Mouse (Mus musculus): ENCODE data around the gene Coro6. TPM values are rescaled to one million over a fixed set of nuclear protein-coding genes. Genes with fewer than 3 reads are reported as not detected.

Gene Coro6
- polyA plus RNA-seq, 1 experiment, result 23.9 TPM

GRCm38 (mm10) chr11:77428446-77428845, 33.8 kb upstream of the Coro6 start:
- 89% methylated on average over 1 of the region's 1 CpGs for WGBS

DNA sequence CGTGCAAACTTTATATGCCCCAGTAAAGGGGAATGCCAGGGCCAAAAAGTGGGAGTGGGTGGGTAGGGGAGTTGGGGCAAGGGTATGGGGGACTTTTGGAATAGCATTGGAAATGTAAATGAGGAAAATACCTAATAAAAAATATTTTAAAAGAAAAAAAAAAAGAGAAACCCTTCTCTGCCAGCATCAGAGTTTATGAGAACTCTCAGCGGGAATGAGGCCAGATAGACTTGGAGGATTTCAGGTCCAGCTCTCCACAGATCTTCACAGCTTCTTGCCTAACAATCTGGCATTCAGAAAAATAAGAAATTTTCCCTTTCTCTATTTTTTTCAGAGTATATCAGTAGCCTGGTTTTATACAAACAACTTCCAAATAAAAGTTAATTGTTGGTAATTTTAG, 25.2 kb upstream of the Coro6 start:
- H3K36me3 ChIP-seq (ENCODE audit: control insufficient read depth, insufficient read depth, low read length), result peaks cover 33% of the 10 kb centered on the region
- DNase-seq, result no peak
- WGBS, result 96% methylated on average over 2 of the region's 2 CpGs
- H3K4me3 ChIP-seq (ENCODE audit: control insufficient read depth, insufficient read depth, low read length), result no peak overlapping the region
- H3K27ac ChIP-seq (ENCODE audit: control insufficient read depth, insufficient read depth, low read length), result no peak overlapping the region
- TF ChIP-seq POLR2A (IDR thresholded peaks at IDR 0.05; ENCODE audit: control insufficient read depth, extremely low read depth, insufficient read depth, low read length, poor library complexity), result no peak
- TF ChIP-seq CTCF (IDR thresholded peaks at IDR 0.05; ENCODE audit: borderline replicate concordance, control insufficient read depth, extremely low read depth, insufficient read depth, low read length, poor library complexity), result no peak
- H3K27me3 ChIP-seq (ENCODE audit: control insufficient read depth, insufficient read depth, low read length), result no peaks in the 10 kb centered on the region
- no peaks in the 10 kb centered on the region for H3K4me1 ChIP-seq (replicated peaks; ENCODE audit: control insufficient read depth, insufficient read depth, low read length)

More at GRCm38 (mm10) chr11:77428446-77428845, 33.8 kb upstream of the Coro6 start:
- Histone ChIP-seq H3K27ac (ENCODE audit: control insufficient read depth, insufficient read depth, low read length) (no peak overlapping the region), H3K4me1 (replicated peaks; ENCODE audit: control insufficient read depth, insufficient read depth, low read length) (no peaks in the 10 kb centered on the region), H3K27me3 (ENCODE audit: control insufficient read depth, insufficient read depth, low read length) (no peaks in the 10 kb centered on the region), H3K36me3 (ENCODE audit: control insufficient read depth, insufficient read depth, low read length) (peaks cover 30% of the 10 kb centered on the region), H3K4me3 (ENCODE audit: control insufficient read depth, insufficient read depth, low read length) (no peak overlapping the region)
- no peak for TF ChIP-seq POLR2A (IDR thresholded peaks at IDR 0.05; ENCODE audit: control insufficient read depth, extremely low read depth, insufficient read depth, low read length, poor library complexity)
- no peak for TF ChIP-seq CTCF (IDR thresholded peaks at IDR 0.05; ENCODE audit: borderline replicate concordance, control insufficient read depth, extremely low read depth, insufficient read depth, low read length, poor library complexity)
- DNase-seq, result no peak

- H3K36me3 ChIP-seq (ENCODE audit: control insufficient read depth, insufficient read depth, low read length), result peaks cover 42% of the 10 kb centered on the region
- WGBS, result 96% methylated on average over 9 of the region's 9 CpGs
- no peaks in the 10 kb centered on the region for H3K27me3 ChIP-seq (ENCODE audit: control insufficient read depth, insufficient read depth, low read length)
- no peaks in the 10 kb centered on the region for H3K4me1 ChIP-seq (replicated peaks; ENCODE audit: control insufficient read depth, insufficient read depth, low read length)
- DNase-seq, result no peak
- no peak overlapping the region for H3K4me3 ChIP-seq (ENCODE audit: control insufficient read depth, insufficient read depth, low read length)
- H3K27ac ChIP-seq (ENCODE audit: control insufficient read depth, insufficient read depth, low read length), result no peak overlapping the region
- TF ChIP-seq POLR2A (IDR thresholded peaks at IDR 0.05; ENCODE audit: control insufficient read depth, extremely low read depth, insufficient read depth, low read length, poor library complexity) (no peak), CTCF (IDR thresholded peaks at IDR 0.05; ENCODE audit: borderline replicate concordance, control insufficient read depth, extremely low read depth, insufficient read depth, low read length, poor library complexity) (no peak)
These were observed 22.1 kb upstream of the Coro6 start for GRCm38 (mm10) chr11:77440081-77440480.

DNA sequence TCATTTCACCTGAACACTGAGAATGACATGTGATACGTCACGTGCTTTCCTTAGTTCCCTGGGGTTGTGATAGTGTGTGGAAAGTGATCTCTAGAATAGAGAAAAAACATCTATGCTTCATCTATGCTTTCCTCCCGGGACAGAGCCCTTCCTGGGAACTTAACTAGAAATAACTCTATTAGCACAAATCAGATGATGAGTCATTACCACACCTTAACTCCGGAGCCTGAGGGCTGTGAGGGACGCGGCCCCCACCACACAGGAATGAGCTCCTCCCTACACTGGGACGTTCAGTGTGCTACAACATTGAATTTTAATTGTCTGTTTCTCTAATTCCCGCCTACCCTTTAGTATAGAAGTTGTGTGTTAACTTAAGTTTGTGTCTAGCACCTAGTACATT, 21.2 kb upstream of the Coro6 start:
- Histone ChIP-seq H3K27ac (ENCODE audit: control insufficient read depth, insufficient read depth, low read length) (no peak overlapping the region), H3K36me3 (ENCODE audit: control insufficient read depth, insufficient read depth, low read length) (peaks cover 42% of the 10 kb centered on the region), H3K4me3 (ENCODE audit: control insufficient read depth, insufficient read depth, low read length) (no peak overlapping the region), H3K27me3 (ENCODE audit: control insufficient read depth, insufficient read depth, low read length) (no peaks in the 10 kb centered on the region), H3K4me1 (replicated peaks; ENCODE audit: control insufficient read depth, insufficient read depth, low read length) (no peaks in the 10 kb centered on the region)
- no peak for DNase-seq
- TF ChIP-seq POLR2A (IDR thresholded peaks at IDR 0.05; ENCODE audit: control insufficient read depth, extremely low read depth, insufficient read depth, low read length, poor library complexity), result no peak
- TF ChIP-seq CTCF (IDR thresholded peaks at IDR 0.05; ENCODE audit: borderline replicate concordance, control insufficient read depth, extremely low read depth, insufficient read depth, low read length, poor library complexity), result no peak
- 89% methylated on average over 8 of the region's 8 CpGs for WGBS

GRCm38 (mm10) chr11:77442186-77443170, 19.7 kb upstream of the Coro6 start:
- Histone ChIP-seq H3K27me3 (ENCODE audit: control insufficient read depth, insufficient read depth, low read length) (no peaks in the 10 kb centered on the region), H3K4me3 (ENCODE audit: control insufficient read depth, insufficient read depth, low read length) (no peak overlapping the region), H3K36me3 (ENCODE audit: control insufficient read depth, insufficient read depth, low read length) (peaks cover 42% of the 10 kb centered on the region), H3K4me1 (replicated peaks; ENCODE audit: control insufficient read depth, insufficient read depth, low read length) (no peaks in the 10 kb centered on the region; the same call in 1 of the 2 replicates), H3K27ac (ENCODE audit: control insufficient read depth, insufficient read depth, low read length) (no peak overlapping the region)
- no peak for DNase-seq
- WGBS, result 70% methylated on average over 7 of the region's 7 CpGs
- TF ChIP-seq POLR2A (IDR thresholded peaks at IDR 0.05; ENCODE audit: control insufficient read depth, extremely low read depth, insufficient read depth, low read length, poor library complexity) (no peak), CTCF (IDR thresholded peaks at IDR 0.05; ENCODE audit: borderline replicate concordance, control insufficient read depth, extremely low read depth, insufficient read depth, low read length, poor library complexity) (no peak)

DNA sequence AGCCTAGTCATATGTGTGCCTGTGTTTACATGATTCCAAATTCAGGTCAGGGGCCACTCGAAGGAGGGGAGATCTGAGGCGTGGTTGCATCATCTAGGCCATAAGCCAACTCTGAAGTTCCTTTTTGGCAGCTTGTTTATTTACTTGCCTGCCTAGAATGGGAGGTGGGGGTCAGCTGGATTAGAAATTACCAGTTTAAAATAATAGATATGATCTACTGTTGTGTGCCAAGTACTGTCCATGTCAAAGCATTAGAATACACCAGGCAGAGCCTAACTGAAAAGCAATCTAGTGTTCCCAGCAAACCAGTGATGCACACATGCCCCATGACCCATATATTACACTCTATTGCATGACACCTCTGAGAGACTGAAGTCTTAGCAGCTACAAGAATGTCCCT, 17.3 kb upstream of the Coro6 start:
- WGBS, result 82% methylated on average over 2 of the region's 2 CpGs
- no peak overlapping the region for H3K27ac ChIP-seq (ENCODE audit: control insufficient read depth, insufficient read depth, low read length)
- peaks cover 43% of the 10 kb centered on the region for H3K36me3 ChIP-seq (ENCODE audit: control insufficient read depth, insufficient read depth, low read length)
- DNase-seq, result no peak
- no peak for TF ChIP-seq CTCF (IDR thresholded peaks at IDR 0.05; ENCODE audit: borderline replicate concordance, control insufficient read depth, extremely low read depth, insufficient read depth, low read length, poor library complexity)
- no peaks in the 10 kb centered on the region; the same call in 1 of the 2 replicates for H3K4me1 ChIP-seq (replicated peaks; ENCODE audit: control insufficient read depth, insufficient read depth, low read length)
- no peak overlapping the region for H3K4me3 ChIP-seq (ENCODE audit: control insufficient read depth, insufficient read depth, low read length)
- H3K27me3 ChIP-seq (ENCODE audit: control insufficient read depth, insufficient read depth, low read length), result no peaks in the 10 kb centered on the region

Measured in thymus, adult 2 months (tissue).